Mouse (Mus musculus) intestine, embryonic 15.5 days (tissue): ENCODE measurements around the gene Bicra. TPM values are rescaled to one million over a fixed set of nuclear protein-coding genes. Genes with fewer than 3 reads are reported as not detected.

Source experiments
- ATAC-seq: fragments of 200-750 bp; cut with Nextera tagmentation; 2 replicates; pipeline ENCODE4 v1.8.0; 2017; ENCODE audit warnings: moderate TSS enrichment, moderate library complexity
- H3K27ac ChIP-seq: fragments of 300-500 bp; sonication (generic); 2 replicates; pipeline ENCODE4 v1.5.1; 2015; ENCODE audit warnings: mild to moderate bottlenecking, inconsistent platforms
- H3K27me3 ChIP-seq: fragments of 300-500 bp; sonication (generic); replicated peaks from 2 replicates; pipeline ENCODE4 v1.6.1; 2015; ENCODE audit warnings: inconsistent platforms
- H3K36me3 ChIP-seq: fragments of 300-500 bp; sonication (generic); 2 replicates; pipeline ENCODE4 v1.6.1; 2015; ENCODE audit warnings: inconsistent platforms
- H3K4me1 ChIP-seq: fragments of 300-500 bp; sonication (generic); replicated peaks from 2 replicates; pipeline ENCODE4 v1.6.1; 2015; ENCODE audit warnings: inconsistent platforms
- H3K4me2 ChIP-seq: fragments of 300-500 bp; sonication (generic); replicated peaks from 2 replicates; pipeline ENCODE4 v1.6.1; 2015; ENCODE audit warnings: mild to moderate bottlenecking, inconsistent platforms
- H3K4me3 ChIP-seq: fragments of 300-500 bp; sonication (generic); replicated peaks from 2 replicates; pipeline ENCODE4 v1.5.1; 2015; ENCODE audit warnings: inconsistent platforms
- H3K9ac ChIP-seq: fragments of 300-500 bp; sonication (generic); 2 replicates; pipeline ENCODE4 v1.6.1; 2015; ENCODE audit warnings: inconsistent platforms
- H3K9me3 ChIP-seq: fragments of 300-500 bp; sonication (generic); 2 replicates; pipeline ENCODE4 v1.6.1; 2016; ENCODE audit warnings: inconsistent platforms
- WGBS: fragments of 180-500 bp; shearing (Covaris S2); methylation state at CpG from one replicate; pipeline ENCODE4 v1.1.7; 2015; 5-methylcytosine and 5-hydroxymethylcytosine counted together
- polyA plus RNA-seq: library from polyadenylated mRNA; unstranded; fragments of >200 nt; fragmentation: Nextera tagmentation; extraction: Ambion mirVana; gene quantifications from 2 replicates; pipeline ENCODE4 v1.2.1, GENCODE M21; 2015

Bicra gene
- polyA plus RNA-seq, 1 experiment from 2014 or later, result 4.9 TPM

- Histone ChIP-seq H3K4me3 (no peak overlapping the region), H3K4me2 (no peak overlapping the region), H3K36me3 (no peaks in the 10 kb centered on the region), H3K4me1 (peaks cover 9% of the 10 kb centered on the region), H3K9me3 (no peaks in the 10 kb centered on the region), H3K27me3 (peaks cover 8% of the 10 kb centered on the region), H3K27ac (no peak overlapping the region), H3K9ac (no peak overlapping the region)
- ATAC-seq, result no peak
- WGBS, result 18% methylated on average over 5 of the region's 5 CpGs
Measured at GRCm38 (mm10) chr7:16056459-16057135, 8.9 kb upstream of the Bicra start.

GRCm38 (mm10) chr7:16055665-16056064, 7.9 kb upstream of the Bicra start:
- Histone ChIP-seq H3K4me3 (no peak overlapping the region), H3K27me3 (no peaks in the 10 kb centered on the region), H3K9me3 (no peaks in the 10 kb centered on the region), H3K9ac (no peak overlapping the region), H3K4me1 (peaks cover 7% of the 10 kb centered on the region), H3K36me3 (no peaks in the 10 kb centered on the region), H3K4me2 (no peak overlapping the region), H3K27ac (no peak overlapping the region)
- 87% methylated on average over 6 of the region's 6 CpGs for WGBS
- no peak for ATAC-seq

GRCm38 (mm10) chr7:16054966-16055365, 7.2 kb upstream of the Bicra start:
- Histone ChIP-seq H3K36me3 (no peaks in the 10 kb centered on the region), H3K27me3 (no peaks in the 10 kb centered on the region), H3K4me2 (no peak overlapping the region), H3K4me3 (no peak overlapping the region), H3K27ac (no peak overlapping the region), H3K9me3 (no peaks in the 10 kb centered on the region), H3K9ac (no peak overlapping the region), H3K4me1 (peaks cover 7% of the 10 kb centered on the region)
- ATAC-seq, result no peak
- WGBS, result 68% methylated on average over 4 of the region's 4 CpGs

- 11% methylated on average over 6 of the region's 6 CpGs for WGBS
- Histone ChIP-seq H3K4me1 (peaks cover 7% of the 10 kb centered on the region), H3K36me3 (no peaks in the 10 kb centered on the region), H3K27ac (peak overlapping the region; percentile 23; the same call in 1 of the 2 replicates), H3K9me3 (no peaks in the 10 kb centered on the region), H3K9ac (no peak overlapping the region), H3K4me2 (peak overlapping the region; percentile 82), H3K4me3 (peak overlapping the region; percentile 47), H3K27me3 (no peaks in the 10 kb centered on the region)
- ATAC-seq, result no peak
Measured at GRCm38 (mm10) chr7:16053105-16053504, 5.4 kb upstream of the Bicra start.

GRCm38 (mm10) chr7:16052684-16053083, 5.0 kb upstream of the Bicra start:
- H3K27me3 ChIP-seq, result no peaks in the 10 kb centered on the region
- WGBS, result under 1% methylated on average over 24 of the region's 24 CpGs
- no peaks in the 10 kb centered on the region for H3K9me3 ChIP-seq
- no peaks in the 10 kb centered on the region for H3K36me3 ChIP-seq
- peak overlapping the region; percentile 47 for H3K4me3 ChIP-seq
- H3K9ac ChIP-seq, result peak overlapping the region; percentile 59
- H3K27ac ChIP-seq, result peak overlapping the region; percentile 79
- ATAC-seq, result peak; percentile 83
- peaks cover 7% of the 10 kb centered on the region for H3K4me1 ChIP-seq
- peak overlapping the region; percentile 82 for H3K4me2 ChIP-seq

GRCm38 (mm10) chr7:16051883-16052595, 4.3 kb upstream of the Bicra start:
- Histone ChIP-seq H3K4me2 (peak overlapping the region; percentile 82), H3K27ac (peak overlapping the region; percentile 79), H3K4me1 (peaks cover 7% of the 10 kb centered on the region), H3K9me3 (no peaks in the 10 kb centered on the region), H3K9ac (peak overlapping the region; percentile 59), H3K27me3 (no peaks in the 10 kb centered on the region), H3K36me3 (no peaks in the 10 kb centered on the region), H3K4me3 (peak overlapping the region; percentile 47)
- WGBS, result 3% methylated on average over 19 of the region's 19 CpGs
- ATAC-seq, result peak; percentile 27

- 84% methylated on average over 3 of the region's 3 CpGs for WGBS
- H3K9ac ChIP-seq, result no peak overlapping the region
- no peak overlapping the region for H3K4me3 ChIP-seq
- no peak overlapping the region for H3K4me2 ChIP-seq
- ATAC-seq, result no peak
- no peaks in the 10 kb centered on the region for H3K36me3 ChIP-seq
- H3K27me3 ChIP-seq, result no peaks in the 10 kb centered on the region
- H3K27ac ChIP-seq, result no peak overlapping the region
- no peaks in the 10 kb centered on the region for H3K9me3 ChIP-seq
- peaks cover 12% of the 10 kb centered on the region for H3K4me1 ChIP-seq
Measured at GRCm38 (mm10) chr7:16050600-16050999, 2.9 kb upstream of the Bicra start.

GRCm38 (mm10) chr7:16049576-16049915, 1.8 kb upstream of the Bicra start:
- Histone ChIP-seq H3K27me3 (no peaks in the 10 kb centered on the region), H3K27ac (no peak overlapping the region), H3K4me1 (peaks cover 20% of the 10 kb centered on the region), H3K4me2 (peak overlapping the region; percentile 87), H3K9me3 (no peaks in the 10 kb centered on the region), H3K36me3 (no peaks in the 10 kb centered on the region), H3K9ac (no peak overlapping the region; the same call in 1 of the 2 replicates), H3K4me3 (peak overlapping the region; percentile 81)
- no peak for ATAC-seq
- 73% methylated on average over 7 of the region's 7 CpGs for WGBS

- Histone ChIP-seq H3K9me3 (no peaks in the 10 kb centered on the region), H3K27me3 (no peaks in the 10 kb centered on the region), H3K9ac (peak overlapping the region; percentile 82), H3K27ac (peak overlapping the region; percentile 85), H3K4me1 (peaks cover 23% of the 10 kb centered on the region), H3K36me3 (no peaks in the 10 kb centered on the region), H3K4me2 (peak overlapping the region; percentile 87), H3K4me3 (peak overlapping the region; percentile 81)
- WGBS, result 6% methylated on average over 36 of the region's 36 CpGs
- no peak; the same call in 1 of the 2 replicates for ATAC-seq
Measured at GRCm38 (mm10) chr7:16048675-16049575, 1.2 kb upstream of the Bicra start.

- Histone ChIP-seq H3K36me3 (no peaks in the 10 kb centered on the region), H3K4me1 (peaks cover 23% of the 10 kb centered on the region), H3K27ac (peak overlapping the region; percentile 95), H3K4me2 (peak overlapping the region; percentile 87), H3K27me3 (no peaks in the 10 kb centered on the region), H3K4me3 (peak overlapping the region; percentile 81), H3K9me3 (no peaks in the 10 kb centered on the region), H3K9ac (peak overlapping the region; percentile 93)
- peak; percentile 89 for ATAC-seq
- under 1% methylated on average over 20 of the region's 20 CpGs for WGBS
Measured at GRCm38 (mm10) chr7:16048164-16048564, 443 bp upstream of the Bicra start.

GRCm38 (mm10) chr7:16046481-16047337, 1.0 kb downstream of the Bicra start:
- no peaks in the 10 kb centered on the region for H3K27me3 ChIP-seq
- H3K4me2 ChIP-seq, result peak overlapping the region; percentile 82
- peak overlapping the region; percentile 81 for H3K4me3 ChIP-seq
- peak overlapping the region; percentile 93 for H3K9ac ChIP-seq
- peak; percentile 22 for ATAC-seq
- H3K4me1 ChIP-seq, result peaks cover 18% of the 10 kb centered on the region; the same call in 1 of the 2 replicates
- under 1% methylated on average over 46 of the region's 46 CpGs for WGBS
- H3K36me3 ChIP-seq, result no peaks in the 10 kb centered on the region
- H3K27ac ChIP-seq, result peak overlapping the region; percentile 95
- no peaks in the 10 kb centered on the region for H3K9me3 ChIP-seq
